Mouse (Mus musculus) kidney, adult 11 months (tissue): ENCODE measurements at regions not wholly inside any gene's neighbourhood (a gene's known extent, or its start where the extent isn't known, plus 50 kb on each side); places are given as distances from the start of the nearest gene placed in this dataset.

ENCODE experiments used
- DNase-seq: peaks from one replicate; pipeline ENCODE4 v3.0.0; 2022

- DNase-seq = no peak
Measured at GRCm38 (mm10) chr1:43247609-43248008, 50.8 kb upstream of the Fhl2 start.

- peak; percentile 90 for DNase-seq
Measured at GRCm38 (mm10) chr1:43250281-43250680, 53.5 kb upstream of the Fhl2 start.

- DNase-seq = peak; percentile 67
Measured at GRCm38 (mm10) chr1:43251356-43251755, 54.6 kb upstream of the Fhl2 start.

- DNase-seq = no peak
Measured at GRCm38 (mm10) chr1:43254129-43254528, 57.3 kb upstream of the Fhl2 start.

- DNase-seq = no peak
Measured at GRCm38 (mm10) chr1:43256078-43256477, 59.3 kb upstream of the Fhl2 start.

- no peak for DNase-seq
Measured at GRCm38 (mm10) chr1:43257909-43258308, 61.1 kb upstream of the Fhl2 start.

- DNase-seq = no peak
Measured at GRCm38 (mm10) chr1:43259841-43260240, 63.1 kb upstream of the Fhl2 start.

- DNase-seq = no peak
Measured at GRCm38 (mm10) chr1:43260491-43260890, 63.7 kb upstream of the Fhl2 start.

- peak; percentile 58 for DNase-seq
Measured at GRCm38 (mm10) chr1:43264407-43264889, 67.7 kb upstream of the Fhl2 start.

- DNase-seq = no peak
Measured at GRCm38 (mm10) chr1:43265699-43266455, 69.1 kb upstream of the Fhl2 start.

- DNase-seq = no peak
Measured at GRCm38 (mm10) chr1:43269685-43270084, 72.9 kb upstream of the Fhl2 start.

GRCm38 (mm10) chr1:43273236-43273868 is 76.6 kb upstream of the Fhl2 start:
- DNase-seq = no peak

- no peak for DNase-seq
Measured at GRCm38 (mm10) chr1:43291736-43292135, 95.0 kb upstream of the Fhl2 start.

GRCm38 (mm10) chr1:43292561-43292960 is 95.8 kb upstream of the Fhl2 start:
- no peak for DNase-seq

GRCm38 (mm10) chr1:43294221-43295012 is 97.6 kb upstream of the Fhl2 start:
- no peak for DNase-seq

GRCm38 (mm10) chr1:43297579-43297978 is 100.8 kb upstream of the Fhl2 start:
- no peak for DNase-seq

GRCm38 (mm10) chr1:43298746-43299145 is 102.0 kb upstream of the Fhl2 start:
- DNase-seq = no peak

GRCm38 (mm10) chr1:43299490-43300302 is 102.9 kb upstream of the Fhl2 start:
- DNase-seq = no peak

GRCm38 (mm10) chr1:43300676-43301075 is 103.9 kb upstream of the Fhl2 start:
- DNase-seq = no peak

GRCm38 (mm10) chr1:43301866-43302571 is 105.2 kb upstream of the Fhl2 start:
- DNase-seq = no peak

GRCm38 (mm10) chr1:43302657-43303056 is 105.9 kb upstream of the Fhl2 start:
- no peak for DNase-seq
